Mouse (Mus musculus) embryo, embryonic 9.5 days (tissue): Measurements from ENCODE around the gene Rbfox1.
A peak's percentile ranks its signal among the peaks of the same experiment; 100 is the strongest.

Source experiments
- DNase-seq: peaks from one replicate; pipeline ENCODE4 v3.0.0-alpha.2; 2017; ENCODE audit errors: extremely low spot score

Gene Rbfox1

DNA sequence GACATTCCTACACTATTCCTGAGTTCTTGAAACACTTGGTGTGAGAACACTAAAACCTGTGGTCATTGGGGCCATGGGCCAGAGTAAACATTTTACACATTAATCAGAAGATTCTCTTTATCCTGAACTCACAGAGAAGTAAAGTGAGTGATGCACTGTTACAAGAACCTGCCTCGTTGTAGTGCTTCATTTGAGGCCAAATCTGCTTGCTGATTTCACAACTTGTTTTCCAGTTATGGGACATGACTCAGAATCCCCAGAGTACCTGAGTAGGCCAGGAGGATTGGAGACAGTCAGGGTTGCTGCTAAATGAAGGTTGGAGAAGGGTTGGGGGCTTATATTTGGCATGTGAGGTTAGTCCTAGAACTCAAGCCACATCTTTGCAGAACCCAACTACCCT is 936.6 kb downstream of the Rbfox1 start:
- no peak for DNase-seq

GRCm38 (mm10) chr16:6829892-6830524 is 944.9 kb downstream of the Rbfox1 start:
- no peak for DNase-seq

DNA sequence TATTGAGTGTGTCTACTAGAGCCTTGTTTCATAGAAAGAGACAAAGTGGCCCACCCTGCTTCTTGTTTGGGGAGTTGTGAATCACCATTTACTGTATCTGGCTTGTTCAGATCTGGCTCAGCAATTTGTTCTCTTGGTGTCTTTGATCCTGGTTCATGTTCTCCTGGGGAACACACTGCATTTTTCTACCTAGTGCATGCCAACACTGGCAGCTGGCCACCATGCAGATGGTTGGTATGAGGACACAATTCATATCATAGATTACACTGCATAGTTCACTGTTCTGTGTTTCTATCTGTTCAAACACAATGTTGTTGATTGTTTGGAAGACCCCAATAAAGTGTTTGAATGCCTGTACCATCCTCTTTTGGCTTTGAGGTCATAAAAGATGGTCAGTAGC is 948.3 kb downstream of the Rbfox1 start:
- no peak for DNase-seq

- peak; percentile 29 for DNase-seq
Observed at GRCm38 (mm10) chr16:6835051-6835450, 949.9 kb downstream of the Rbfox1 start.

- peak; percentile 73 for DNase-seq
Observed at GRCm38 (mm10) chr16:6839299-6839995, 954.3 kb downstream of the Rbfox1 start.

GRCm38 (mm10) chr16:6840007-6840406 is 954.9 kb downstream of the Rbfox1 start:
- no peak for DNase-seq

GRCm38 (mm10) chr16:6840461-6840860 is 955.3 kb downstream of the Rbfox1 start:
- DNase-seq, result no peak

- DNase-seq, result peak; percentile 9
Observed at GRCm38 (mm10) chr16:6842066-6842785, 957.1 kb downstream of the Rbfox1 start.

GRCm38 (mm10) chr16:6844659-6845058 is 959.5 kb downstream of the Rbfox1 start:
- DNase-seq, result peak; percentile 8

GRCm38 (mm10) chr16:6851393-6851792 is 966.2 kb downstream of the Rbfox1 start:
- peak; percentile 19 for DNase-seq

DNA sequence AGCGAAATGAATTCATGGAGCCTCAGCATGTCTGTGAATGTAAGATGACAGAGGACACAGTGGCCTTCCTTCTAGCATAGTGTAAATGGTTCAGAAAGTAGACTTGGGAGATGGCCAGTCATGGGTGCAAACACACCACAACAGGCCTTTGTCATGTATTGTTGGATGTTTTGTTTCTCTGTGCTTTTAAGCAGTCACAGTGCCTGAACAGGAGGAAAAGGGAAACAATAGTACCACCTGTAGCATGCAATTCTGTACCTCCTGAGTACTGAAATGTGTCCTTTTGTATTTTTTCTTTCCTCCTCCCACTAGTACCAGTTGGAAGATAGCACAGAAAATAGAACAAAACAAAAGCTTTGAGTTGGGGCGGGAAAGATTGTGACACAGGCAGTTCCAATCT is 968.6 kb downstream of the Rbfox1 start:
- DNase-seq, result no peak

DNA sequence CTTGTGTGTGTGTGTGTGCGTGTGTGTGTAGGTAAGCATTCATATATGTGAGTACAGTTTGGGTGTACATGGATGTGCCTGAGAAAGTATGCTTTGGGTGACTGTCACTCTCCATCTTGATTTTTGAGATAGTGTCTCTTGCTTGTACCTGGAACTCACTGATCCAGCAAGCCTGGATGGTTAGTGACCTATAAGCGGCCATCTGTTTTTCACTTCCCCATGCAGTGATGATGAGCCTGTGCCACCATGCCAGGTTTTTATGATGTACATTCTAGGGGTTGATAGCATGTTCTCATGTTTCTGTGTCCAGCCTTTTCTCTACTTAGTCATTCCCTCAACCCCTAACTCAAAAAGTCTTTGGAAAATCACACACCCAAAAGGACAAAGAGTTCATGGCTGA is 976.5 kb downstream of the Rbfox1 start:
- no peak for DNase-seq

- no peak for DNase-seq
Observed at GRCm38 (mm10) chr16:6882683-6883430, 997.7 kb downstream of the Rbfox1 start.

DNA sequence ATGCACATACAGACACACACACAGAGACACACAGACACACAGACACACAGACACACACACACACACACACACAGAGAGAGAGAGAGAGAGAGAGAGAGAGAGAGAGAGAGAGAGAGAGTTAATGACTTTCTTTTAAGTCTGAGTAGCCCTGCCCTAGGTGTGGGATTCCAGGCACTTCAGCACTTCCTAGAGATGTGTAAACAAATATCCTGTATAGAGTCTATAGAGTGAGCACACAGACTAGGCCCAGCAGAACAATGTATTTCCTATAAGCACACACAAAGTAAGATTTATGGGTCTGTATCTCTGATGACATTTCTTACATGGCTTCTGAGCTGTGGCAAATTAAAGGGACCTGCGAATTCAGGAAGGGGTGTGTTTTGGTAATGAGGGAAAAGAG is 998.6 kb downstream of the Rbfox1 start:
- DNase-seq, result no peak

DNA sequence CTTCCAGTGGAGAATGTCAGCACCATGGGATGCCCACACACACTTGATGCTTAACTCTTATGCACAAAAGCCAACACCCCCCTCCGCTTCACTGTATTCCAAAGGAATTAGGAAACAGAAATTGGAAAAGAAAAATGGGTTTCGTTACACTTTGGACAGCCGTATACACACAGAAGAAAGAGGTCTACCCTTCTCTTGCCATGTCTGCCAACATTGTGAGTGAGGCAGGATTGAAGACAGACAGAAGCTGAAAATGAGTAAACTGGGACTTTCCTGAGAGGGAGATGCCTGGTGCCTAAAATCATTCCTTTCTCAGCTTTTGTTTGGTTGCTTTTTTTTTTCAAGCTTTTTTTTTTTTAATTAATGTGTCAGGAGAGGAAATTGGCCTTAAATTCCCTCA is 1000.5 kb downstream of the Rbfox1 start:
- DNase-seq, result no peak

GRCm38 (mm10) chr16:6889221-6889620 is 1004.1 kb downstream of the Rbfox1 start:
- DNase-seq, result no peak

DNA sequence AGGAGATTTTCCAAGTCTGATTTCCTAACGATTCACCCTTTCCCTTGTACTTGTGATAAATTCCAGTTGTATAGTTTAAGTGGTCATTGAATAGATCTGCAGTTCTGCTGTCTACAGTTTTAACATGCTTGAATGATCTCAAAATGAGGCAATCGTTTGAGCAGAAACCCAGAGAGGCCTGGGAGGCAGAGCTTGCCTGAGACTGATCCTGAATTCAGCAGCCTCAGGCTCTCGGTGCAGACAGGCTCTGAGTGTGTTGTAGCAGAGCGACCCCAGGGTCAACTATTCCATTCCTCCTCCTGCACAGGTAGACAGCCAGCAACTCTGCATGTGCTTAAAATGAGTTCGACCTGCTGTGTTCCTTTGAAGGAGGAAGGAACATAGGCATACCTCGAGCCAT is 1012.6 kb downstream of the Rbfox1 start:
- DNase-seq, result no peak

DNA sequence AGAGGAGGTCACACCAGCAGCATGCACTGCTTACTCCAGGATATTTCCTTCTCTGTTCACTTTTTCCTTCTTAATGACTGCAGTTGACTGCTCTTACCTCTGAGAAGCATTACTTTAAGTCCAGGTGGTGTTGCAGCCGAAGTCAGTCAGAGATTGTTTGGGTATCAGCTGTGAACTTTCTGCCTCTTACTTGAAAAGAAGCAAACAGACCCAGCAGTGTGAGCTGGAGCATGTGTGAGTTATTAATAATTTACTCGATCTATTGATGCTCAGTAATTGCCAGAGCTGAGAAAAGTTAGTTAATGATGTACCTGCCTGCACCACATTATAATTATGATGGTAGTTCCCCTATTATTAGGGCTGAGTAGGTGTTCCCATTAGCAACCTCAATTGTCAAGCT is 1014.9 kb downstream of the Rbfox1 start:
- DNase-seq, result no peak

- no peak for DNase-seq
Observed at GRCm38 (mm10) chr16:6904984-6905383, 1019.8 kb downstream of the Rbfox1 start.

GRCm38 (mm10) chr16:6906001-6906400 is 1020.8 kb downstream of the Rbfox1 start:
- DNase-seq, result no peak

- no peak for DNase-seq
Observed at GRCm38 (mm10) chr16:6907550-6907949, 1022.4 kb downstream of the Rbfox1 start.

DNA sequence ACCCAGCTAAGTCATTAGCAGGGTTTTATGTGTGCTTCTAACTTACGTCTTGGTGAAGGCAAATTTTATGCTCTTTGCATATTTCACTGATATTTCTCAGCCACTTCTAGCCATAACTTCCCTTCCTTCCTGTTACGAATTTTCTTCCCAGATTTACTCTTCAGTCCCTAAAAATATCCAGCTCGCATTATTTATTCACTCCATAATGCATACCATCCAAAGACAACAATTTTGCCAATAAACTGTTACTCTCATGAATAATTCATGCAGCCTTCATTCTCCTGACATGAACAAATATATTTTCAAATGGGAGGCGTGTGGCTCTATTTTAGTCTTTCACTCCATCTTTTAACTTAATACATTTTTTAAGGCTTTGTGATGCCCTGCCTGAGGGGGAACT is 1029.4 kb downstream of the Rbfox1 start:
- no peak for DNase-seq
